Mouse (Mus musculus) thymus, postnatal 10 days (tissue): ENCODE measurements around the gene Fer1l5.

ENCODE experiments used
- DNase-seq, 2 experiments: peaks; one replicate each; pipeline ENCODE4 v3.0.0; 2021; ENCODE audit warnings: low spot score in 2 of 2

The Fer1l5 gene

GRCm38 (mm10) chr1:36371934-36372845 is at the start of gene Fer1l5:
Gene Fer1l5, plus strand, starts transcription at chr1:36372291.
- no peak for DNase-seq

- DNase-seq, result no peak
Observed at GRCm38 (mm10) chr1:36323076-36323475, 49.0 kb upstream of the Fer1l5 start.

- no peak for DNase-seq
Observed at GRCm38 (mm10) chr1:36323746-36324448, 48.2 kb upstream of the Fer1l5 start.

GRCm38 (mm10) chr1:36325900-36326321 is 46.2 kb upstream of the Fer1l5 start:
- DNase-seq, result no peak

GRCm38 (mm10) chr1:36326815-36327214 is 45.3 kb upstream of the Fer1l5 start:
- DNase-seq, result no peak

- DNase-seq, result no peak
Observed at GRCm38 (mm10) chr1:36331743-36332142, 40.3 kb upstream of the Fer1l5 start.

GRCm38 (mm10) chr1:36332955-36333887 is 38.9 kb upstream of the Fer1l5 start:
- DNase-seq, result no peak

- DNase-seq, result no peak
Observed at GRCm38 (mm10) chr1:36342547-36342946, 29.5 kb upstream of the Fer1l5 start.

GRCm38 (mm10) chr1:36352351-36352750 is 19.7 kb upstream of the Fer1l5 start:
- DNase-seq, result no peak

- DNase-seq, result no peak
Observed at GRCm38 (mm10) chr1:36356955-36357695, 15.0 kb upstream of the Fer1l5 start.

GRCm38 (mm10) chr1:36367698-36368097 is 4.4 kb upstream of the Fer1l5 start:
- DNase-seq, result no peak

- DNase-seq, result peak; percentile 34 to 43
Observed at GRCm38 (mm10) chr1:36368112-36368968, 3.8 kb upstream of the Fer1l5 start.

- DNase-seq, result peak; percentile 79 to 92
Observed at GRCm38 (mm10) chr1:36368969-36369645, 3.0 kb upstream of the Fer1l5 start, which contains the start of gene Kansl3. Gene Kansl3, minus strand, starts transcription at chr1:36369181.

- DNase-seq, result no peak
Observed at GRCm38 (mm10) chr1:36370918-36371317, 1.2 kb upstream of the Fer1l5 start.

GRCm38 (mm10) chr1:36378880-36379279 is 6.8 kb downstream of the Fer1l5 start:
- DNase-seq, result no peak

- DNase-seq, result no peak
Observed at GRCm38 (mm10) chr1:36379582-36379981, 7.5 kb downstream of the Fer1l5 start.

GRCm38 (mm10) chr1:36397041-36397440 is 24.9 kb downstream of the Fer1l5 start:
- DNase-seq, result no peak

- no peak for DNase-seq
Observed at GRCm38 (mm10) chr1:36401509-36401908, 29.4 kb downstream of the Fer1l5 start.

- no peak for DNase-seq
Observed at GRCm38 (mm10) chr1:36404531-36404930, 32.4 kb downstream of the Fer1l5 start.
